In the genomic region with DNA sequence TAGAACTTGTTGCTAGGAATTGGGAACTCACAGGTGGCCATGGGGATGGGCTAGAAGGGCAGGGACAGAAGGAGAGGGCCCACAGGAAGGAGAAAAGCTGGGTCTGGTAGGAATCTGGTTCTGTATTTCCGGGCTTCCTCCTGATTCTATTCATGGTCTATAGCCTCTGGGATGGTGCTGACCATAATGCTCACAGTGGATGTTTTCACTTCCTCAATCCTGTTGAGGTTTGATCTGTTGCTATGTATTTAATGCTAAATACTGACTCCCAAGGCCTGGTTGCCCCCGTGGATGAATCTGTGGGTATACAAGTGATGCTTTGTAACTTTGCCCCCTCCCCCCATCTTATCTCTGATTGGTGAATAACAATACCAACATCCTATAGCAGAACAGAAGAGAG, we compare ENCODE assay signal across 25 mouse cellular contexts. TPM values are rescaled to one million over a fixed set of nuclear protein-coding genes. Genes with fewer than 3 reads are reported as not detected.
DNase-seq lines count a peak whose midpoint lies in the region; ATAC-seq and TF ChIP-seq lines count a peak whose summit lies in the region.
"Had no signal": no experiment of that assay in that cellular context is flagged by ENCODE, and none has a peak within 500 bp of the region (broad histone marks: within the 10 kb centered on the region; RNA-seq: fewer than 3 reads in every experiment).

No protein-coding gene starts in this region.

- no peak overlapping the region for H3K9ac ChIP-seq in heart, adult 2 months (ENCODE audit: low read depth, low read length)
- H3K9ac ChIP-seq: embryonic facial prominence, embryonic 13.5 days; embryonic facial prominence, embryonic 15.5 days; forebrain, embryonic 12.5 days had no signal

- no peaks in the 10 kb centered on the region for H3K27me3 ChIP-seq in heart, adult 2 months (ENCODE audit: control insufficient read depth, insufficient read depth, low read length)
- H3K27me3 ChIP-seq: embryonic facial prominence, embryonic 13.5 days; embryonic facial prominence, embryonic 15.5 days; forebrain, embryonic 12.5 days had no signal

- WGBS in heart, adult 2 months = 68% methylated on average over 2 of the region's 2 CpGs

- DNase-seq in heart, adult 11 months = peak; percentile 74
- DNase-seq in heart, adult 2 months = no peak
- DNase-seq in ovary, adult 18-20 months (ENCODE audit: low spot score) = no peak
- no peak for DNase-seq in adipocyte (ENCODE audit: low spot score)
- DNase-seq: adrenal gland, adult 8-10 months; adrenal gland, postnatal 14 days; adrenal gland, postnatal 36 days; B cell, adult 2 months; cerebellum, adult 11-12 months; cerebellum, adult 2 months; cerebellum, adult 9-10 months; cerebellum, postnatal 10 days; cerebellum, postnatal 25 days; embryo, embryonic 11 days had no signal

- TF ChIP-seq POLR2A in heart, adult 2 months (IDR thresholded peaks at IDR 0.05; ENCODE audit: insufficient read depth, low read depth, low read length) = no peak

- H3K36me3 ChIP-seq in heart, adult 2 months (ENCODE audit: control insufficient read depth, insufficient read depth, low read length) = no peaks in the 10 kb centered on the region
- H3K36me3 ChIP-seq: embryonic facial prominence, embryonic 13.5 days; embryonic facial prominence, embryonic 15.5 days; forebrain, embryonic 10.5 days; forebrain, embryonic 12.5 days had no signal

- no peak for TF ChIP-seq CTCF in heart, adult 2 months (IDR thresholded peaks at IDR 0.05)

- H3K79me2 ChIP-seq in heart, adult 2 months (replicated peaks; ENCODE audit: control insufficient read depth, insufficient read depth, low read length) = no peaks in the 10 kb centered on the region

- intact Hi-C loops in heart, adult 2 months (cut with DNase I) = no loop called here

- TF ChIP-seq EP300 in heart, adult 2 months (IDR thresholded peaks at IDR 0.05; ENCODE audit: insufficient read depth, low read depth, low read length) = no peak

- no peak overlapping the region for H3K4me3 ChIP-seq in heart, adult 2 months
- H3K4me3 ChIP-seq: embryonic facial prominence, embryonic 13.5 days; embryonic facial prominence, embryonic 15.5 days; erythroblast, embryonic 14.5 days; forebrain, embryonic 10.5 days; forebrain, embryonic 12.5 days had no signal

- no peak overlapping the region for H3K27ac ChIP-seq in heart, adult 2 months
- H3K27ac ChIP-seq: embryonic facial prominence, embryonic 13.5 days; embryonic facial prominence, embryonic 15.5 days; forebrain, embryonic 10.5 days; forebrain, embryonic 12.5 days had no signal

- peak; percentile 42; the same call in 1 of the 2 replicates for ATAC-seq in common myeloid progenitor, adult 5-6 weeks (replicated peaks; ENCODE audit: low read depth, poor library complexity, severe bottlenecking)
- ATAC-seq in megakaryocyte progenitor cell, adult 5-6 weeks (replicated peaks; ENCODE audit: poor library complexity) = peak; percentile 60; the same call in 1 of the 2 replicates
- ATAC-seq: CD4-positive, CD25-positive, alpha-beta regulatory T cell, adult 4 months; forebrain, embryonic 14.5 days; forebrain, embryonic 16.5 days had no signal

- no peaks in the 10 kb centered on the region for H3K4me1 ChIP-seq in heart, adult 2 months (ENCODE audit: control insufficient read depth, insufficient read depth, low read length)
- H3K4me1 ChIP-seq: embryonic facial prominence, embryonic 13.5 days; embryonic facial prominence, embryonic 15.5 days; forebrain, embryonic 10.5 days; forebrain, embryonic 12.5 days had no signal

RNA-seq across cellular contexts. Expression of a gene that starts 25.5 kb away (rescaled TPM):
- total RNA-seq in heart, adult 2 months (2021) = 1 to 10 TPM in 1 of 2 experiments, under 1 TPM in 1; 0.94 to 1.3 TPM
- 0.51 and 0.61 TPM in 2 replicates for polyA plus RNA-seq in heart, adult 2 months (2012; rRNA removed)
- not detected in 2 replicates for total RNA-seq in common myeloid progenitor, adult 5-6 weeks (2017)
- total RNA-seq in megakaryocyte progenitor cell, adult 5-6 weeks (2015) = not detected in 2 replicates
- not detected in 2 replicates for total RNA-seq in megakaryocyte progenitor cell, adult 5-6 weeks (2017)
- total RNA-seq: MEL had no signal
- polyA plus RNA-seq: erythroblast, embryonic 14.5 days had no signal

RNA-seq across cellular contexts. Expression of a gene that starts 36.8 kb away (rescaled TPM):
- total RNA-seq in heart, adult 2 months (2021) = 100 to 1,000 TPM in 1 of 2 experiments, 10 to 100 TPM in 1; 97.7 to 106 TPM
- polyA plus RNA-seq in heart, adult 2 months (2012; rRNA removed) = 133 and 317 TPM in 2 replicates
- total RNA-seq in common myeloid progenitor, adult 5-6 weeks (2017) = 24.4 and 62.5 TPM in 2 replicates
- 109 and 141 TPM in 2 replicates for total RNA-seq in megakaryocyte progenitor cell, adult 5-6 weeks (2015)
- 41.1 and 47.7 TPM in 2 replicates for total RNA-seq in megakaryocyte progenitor cell, adult 5-6 weeks (2017)
